Mouse (Mus musculus) stomach, postnatal 0 days (tissue): ENCODE data around the gene Wfdc16.

Experiments
- CTCF ChIP-seq: IDR thresholded peaks from 2 replicates; pipeline ENCODE4 v1.5.1; 2016; ENCODE audit warnings: antibody characterized with exemption, low read depth, mild to moderate bottlenecking, moderate library complexity
- EP300 ChIP-seq: optimal IDR thresholded peaks from 2 replicates; pipeline ENCODE3; 2016; ENCODE audit warnings: antibody characterized with exemption

GRCm38 (mm10) chr2:164670938-164671337 lies 32.3 kb upstream of the Wfdc16 start:
- TF ChIP-seq CTCF (no peak), EP300 (no peak)
